Mouse (Mus musculus): Measurements from ENCODE around the gene Ccr10.

DNA sequence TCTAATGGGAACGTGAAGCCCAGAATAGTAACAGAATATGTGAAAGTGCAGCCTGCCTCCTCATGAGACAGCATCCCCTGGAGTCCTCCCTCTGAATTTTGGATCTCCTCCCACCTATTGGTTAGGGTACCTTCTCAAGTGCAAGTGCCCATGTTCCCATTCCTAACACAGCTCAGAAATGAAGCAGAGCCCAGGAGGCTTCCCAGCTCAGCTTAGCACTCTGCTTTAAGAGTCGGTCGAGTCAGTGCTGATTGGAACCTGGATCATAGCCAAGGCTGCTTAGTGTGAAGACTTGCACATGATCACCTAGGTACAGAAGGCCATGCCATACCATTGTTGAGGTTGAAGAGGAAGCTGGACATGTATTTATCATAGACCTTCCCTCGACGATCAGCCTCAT, 18.9 kb upstream of the Ccr10 start:
- TF ChIP-seq CTCF (IDR thresholded peaks at IDR 0.05; ENCODE audit: borderline replicate concordance, extremely low read depth, insufficient read depth, insufficient read length) (no peak), POLR2A (IDR thresholded peaks at IDR 0.05; ENCODE audit: borderline replicate concordance, extremely low read depth, insufficient read depth, insufficient read length, poor library complexity, severe bottlenecking) (no peak)

Measured in brain, embryonic 14.5 days (tissue).